Mouse (Mus musculus) G1E (cell line): Measurements from ENCODE around the gene Jagn1.

Source experiments
- CTCF ChIP-seq: IDR thresholded peaks from 2 replicates; pipeline ENCODE4 v1.5.1; 2012; ENCODE audit warnings: low read depth, low read length, inconsistent platforms, mixed read lengths
- GATA1 ChIP-seq: IDR thresholded peaks from 2 replicates; pipeline ENCODE4 v1.6.1; 2012; ENCODE audit warnings: borderline replicate concordance, low read length, inconsistent platforms, mixed read lengths
- GATA2 ChIP-seq: IDR thresholded peaks from 2 replicates; pipeline ENCODE4 v1.6.1; 2012; ENCODE audit warnings: low read depth, low read length, inconsistent platforms, borderline replicate concordance
- POLR2AphosphoS5 ChIP-seq: IDR thresholded peaks from 2 replicates; pipeline ENCODE4 v1.6.1; 2012; ENCODE audit warnings: low read depth, low read length, inconsistent platforms; ENCODE audit not compliant: insufficient replicate concordance
- TAL1 ChIP-seq: conservative IDR thresholded peaks from 2 replicates; pipeline ENCODE4 v1.6.1; 2012; ENCODE audit warnings: low read depth, low read length, inconsistent platforms, mixed read lengths

DNA sequence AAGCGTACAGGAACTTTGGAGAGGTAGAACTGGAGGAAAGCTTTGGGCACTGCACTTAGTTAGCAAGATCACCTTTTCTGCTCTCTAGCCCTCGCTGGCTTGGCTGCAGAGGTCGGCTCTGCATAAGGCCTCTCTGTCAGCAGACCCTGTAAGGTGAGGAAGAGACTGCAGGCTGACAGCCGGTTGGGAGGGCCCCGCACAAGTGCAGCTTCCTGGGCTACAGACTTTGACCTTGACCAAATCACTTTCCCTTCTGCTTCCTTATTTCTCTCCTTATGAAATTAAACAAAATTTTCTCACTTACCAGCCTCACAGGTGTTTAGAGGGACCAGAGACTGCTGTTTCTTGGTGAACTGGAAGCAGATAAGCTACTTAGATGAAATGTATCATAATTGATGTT is 12.6 kb downstream of the Jagn1 start:
- TF ChIP-seq CTCF (no peak), POLR2AphosphoS5 (no peak), GATA1 (no peak), TAL1 (no peak), GATA2 (no peak)
